ENCODE assay signal across 14 mouse cellular contexts in the genomic region with DNA sequence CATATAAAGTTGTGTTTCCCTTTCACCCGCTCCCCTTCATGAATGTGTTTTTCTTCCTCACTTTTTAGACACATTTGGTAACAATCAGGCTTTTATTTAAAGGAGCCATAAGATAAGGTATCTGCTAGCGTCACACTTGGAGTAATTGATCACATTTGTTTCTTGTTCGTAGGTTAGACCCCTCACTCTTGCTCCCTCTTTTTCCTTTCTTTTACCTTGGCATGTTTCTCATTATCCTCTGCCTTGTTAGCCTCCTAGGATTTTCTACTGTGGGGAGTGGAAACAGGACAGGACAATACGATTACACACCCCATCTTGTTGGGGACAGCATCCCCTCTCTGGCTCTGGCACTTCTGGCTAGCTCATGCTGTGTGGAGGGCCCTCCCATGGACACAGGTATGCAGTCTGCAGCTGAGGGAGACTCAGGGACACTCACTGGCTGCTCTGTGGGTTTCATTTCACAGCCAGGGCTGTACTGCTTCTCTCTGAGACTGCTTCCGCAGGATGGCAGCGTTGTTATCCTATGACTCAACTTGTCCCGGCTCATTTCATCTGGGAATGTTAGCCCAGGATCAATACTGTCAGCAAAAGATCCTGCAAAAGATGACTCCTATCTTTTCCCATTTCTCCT.
DNase-seq lines count a peak whose midpoint lies in the region; ATAC-seq and TF ChIP-seq lines count a peak whose summit lies in the region.
"Had no signal": no experiment of that assay in that cellular context is flagged by ENCODE, and none has a peak within 500 bp of the region (broad histone marks: within the 10 kb centered on the region; RNA-seq: fewer than 3 reads in every experiment).

No protein-coding gene starts in this region.

- CTCF ChIA-PET in Patski (lab: Charles Lee) = no interaction called here

- in situ Hi-C loops in Patski (cut with MboI; ENCODE audit: low pct_unique_long_range_greater_than_20kb) = no loop called here

- no peaks in the 10 kb centered on the region for H3K36me3 ChIP-seq in kidney, embryonic 15.5 days
- no peaks in the 10 kb centered on the region for H3K36me3 ChIP-seq in embryonic facial prominence, embryonic 10.5 days (replicated peaks)
- no peaks in the 10 kb centered on the region for H3K36me3 ChIP-seq in limb, embryonic 13.5 days
- H3K36me3 ChIP-seq: neural tube, embryonic 12.5 days had no signal

- peaks cover 20% of the 10 kb centered on the region for H3K4me1 ChIP-seq in kidney, embryonic 15.5 days
- H3K4me1 ChIP-seq in embryonic facial prominence, embryonic 10.5 days = peaks cover 56% of the 10 kb centered on the region
- H3K4me1 ChIP-seq in limb, embryonic 13.5 days = peaks cover 54% of the 10 kb centered on the region

- DNase-seq in kidney, postnatal 36 days = no peak
- no peak for DNase-seq in Patski (ENCODE audit: low read depth, low spot score)
- peak; percentile 49 for DNase-seq in embryonic facial prominence, embryonic 10.5 days (ENCODE audit: low spot score)
- no peak for DNase-seq in cerebellum, adult 9-11 months
- no peak for DNase-seq in thymus, postnatal 4 days
- DNase-seq: gastrocnemius, postnatal 14 days; kidney, adult 9 months; layer of hippocampus, postnatal 36 days; liver had no signal

- no peak overlapping the region for H3K4me3 ChIP-seq in kidney, embryonic 15.5 days (replicated peaks)
- H3K4me3 ChIP-seq in embryonic facial prominence, embryonic 10.5 days = no peak overlapping the region
- H3K4me3 ChIP-seq in limb, embryonic 13.5 days = peak overlapping the region; percentile 4; the same call in 1 of the 2 replicates
- H3K4me3 ChIP-seq: forebrain, embryonic 13.5 days; neural tube, embryonic 12.5 days had no signal

- POLR2A ChIA-PET in Patski (lab: Charles Lee) = no interaction called here

- WGBS in kidney, embryonic 15.5 days = 27% methylated on average over 7 of the region's 7 CpGs
- 17% methylated on average over 7 of the region's 7 CpGs for WGBS in embryonic facial prominence, embryonic 10.5 days
- 12% methylated on average over 7 of the region's 7 CpGs for WGBS in limb, embryonic 13.5 days

- no peak overlapping the region for H3K9ac ChIP-seq in kidney, embryonic 15.5 days
- peak overlapping the region; percentile 45; the same call in 1 of the 2 replicates for H3K9ac ChIP-seq in limb, embryonic 13.5 days
- H3K9ac ChIP-seq: forebrain, embryonic 13.5 days; neural tube, embryonic 12.5 days had no signal

- no peak overlapping the region for H3K4me2 ChIP-seq in kidney, embryonic 15.5 days
- peak overlapping the region; percentile 39 for H3K4me2 ChIP-seq in limb, embryonic 13.5 days (replicated peaks)
- H3K4me2 ChIP-seq: forebrain, embryonic 13.5 days; neural tube, embryonic 12.5 days had no signal

- ATAC-seq in kidney, embryonic 15.5 days (replicated peaks; ENCODE audit: low FRiP score) = 0 out of 2 replicates have a peak, but pooled peaks have one; percentile 54
- peak; percentile 74 for ATAC-seq in Patski
- ATAC-seq in limb, embryonic 13.5 days (ENCODE audit: low FRiP score, low read depth) = peak; percentile 55; the same call in 1 of the 2 replicates
- ATAC-seq: forebrain, embryonic 13.5 days; midbrain, embryonic 16.5 days had no signal

- no peak overlapping the region for H3K27ac ChIP-seq in kidney, embryonic 15.5 days
- peak overlapping the region; percentile 82 for H3K27ac ChIP-seq in embryonic facial prominence, embryonic 10.5 days (replicated peaks)
- peak overlapping the region; percentile 80 for H3K27ac ChIP-seq in limb, embryonic 13.5 days
- H3K27ac ChIP-seq: forebrain, embryonic 13.5 days; neural tube, embryonic 12.5 days had no signal

- TF ChIP-seq CTCF in Patski (IDR thresholded peaks at IDR 0.05) = no peak

- H3K9me3 ChIP-seq in kidney, embryonic 15.5 days (replicated peaks) = no peaks in the 10 kb centered on the region
- H3K9me3 ChIP-seq in embryonic facial prominence, embryonic 10.5 days = no peaks in the 10 kb centered on the region
- no peaks in the 10 kb centered on the region for H3K9me3 ChIP-seq in limb, embryonic 13.5 days
- H3K9me3 ChIP-seq: forebrain, embryonic 13.5 days; neural tube, embryonic 12.5 days had no signal

- H3K27me3 ChIP-seq in kidney, embryonic 15.5 days = 0 out of 2 replicates have a peak, but pooled peaks cover 2% of the 10 kb centered on the region
- H3K27me3 ChIP-seq in Patski = peaks cover 20% of the 10 kb centered on the region
- H3K27me3 ChIP-seq in embryonic facial prominence, embryonic 10.5 days (replicated peaks; ENCODE audit: low read depth, poor library complexity, severe bottlenecking) = peaks cover 15% of the 10 kb centered on the region; the same call in 1 of the 2 replicates
- H3K27me3 ChIP-seq in limb, embryonic 13.5 days = no peaks in the 10 kb centered on the region
